Mouse (Mus musculus): ENCODE data around the gene Serpina1f. TPM values are rescaled to one million over a fixed set of nuclear protein-coding genes. Genes with fewer than 3 reads are reported as not detected.
A peak's percentile ranks its signal among the peaks of the same experiment; 100 is the strongest.
"Not testable (repeated sequence)": the region's sequence is repeated elsewhere in the genome, so short reads cannot be mapped to it uniquely, and the experiment has no call there.

Serpina1f gene
- polyA plus RNA-seq, 1 experiment from 2014 or later = 1.5 TPM

DNA sequence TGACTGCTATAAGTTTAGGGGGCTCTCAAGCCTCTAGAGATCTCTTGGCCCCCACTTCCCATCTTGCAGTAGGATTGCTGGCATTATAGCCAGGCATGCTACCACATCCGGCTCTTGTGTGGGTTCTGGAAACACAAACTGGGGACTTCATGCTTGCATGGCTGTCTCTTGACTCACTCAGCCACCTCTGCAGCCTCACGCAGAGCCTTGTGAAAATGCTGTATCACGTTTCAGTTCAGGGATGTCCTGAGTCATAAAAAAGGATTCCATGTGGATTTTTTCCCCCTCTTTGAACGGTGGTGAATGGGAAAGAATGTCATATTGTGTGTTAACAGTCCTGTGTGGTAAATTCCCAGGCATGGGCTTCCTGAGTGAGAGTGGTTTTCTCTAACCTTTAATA is 11.6 kb downstream of the Serpina1f start:
- H3K27me3 ChIP-seq (ENCODE audit: insufficient read depth, low read length) = no peaks in the 10 kb centered on the region
- 14% methylated on average over 4 of the region's 4 CpGs for WGBS
- H3K4me1 ChIP-seq (replicated peaks; ENCODE audit: insufficient read depth, low read length) = no peaks in the 10 kb centered on the region
- H3K9ac ChIP-seq (ENCODE audit: low read depth, low read length) = no peak overlapping the region
- H3K27ac ChIP-seq = no peak overlapping the region
- H3K4me2 ChIP-seq (ENCODE audit: low read length) = no peak overlapping the region
- no peaks in the 10 kb centered on the region for H3K9me3 ChIP-seq (replicated peaks; ENCODE audit: low read length)
- no peak overlapping the region for H3K4me3 ChIP-seq (replicated peaks; ENCODE audit: low read depth, low read length)
- DNase-seq (ENCODE audit: low spot score) (no peak), ATAC-seq (replicated peaks; ENCODE audit: low FRiP score, low read depth) (no peak)
- TF ChIP-seq CTCF (IDR thresholded peaks at IDR 0.05; ENCODE audit: low read depth) = no peak
- no peaks in the 10 kb centered on the region for H3K36me3 ChIP-seq (ENCODE audit: insufficient read depth, low read length)

DNA sequence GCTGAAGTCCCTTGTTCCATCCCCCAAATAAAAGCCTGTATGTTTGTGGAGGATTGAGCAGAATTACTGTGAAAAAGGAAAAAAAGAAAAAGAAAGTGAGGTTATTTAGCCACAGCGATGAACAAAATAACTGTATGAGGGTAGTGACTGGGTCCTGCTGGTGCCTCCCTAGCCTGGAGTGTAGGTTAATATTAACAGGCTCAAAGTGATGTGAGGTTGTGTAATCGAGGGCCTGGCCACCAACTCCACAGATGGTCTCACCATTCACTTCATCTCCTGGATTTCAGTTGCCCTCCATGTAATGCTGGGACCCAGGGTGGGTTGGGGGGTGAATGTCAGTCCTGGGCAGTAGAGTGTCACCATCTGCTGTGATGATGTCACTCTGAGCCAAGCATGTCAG is 13.6 kb downstream of the Serpina1f start:
- DNase-seq (ENCODE audit: low spot score) (no peak), ATAC-seq (replicated peaks; ENCODE audit: low FRiP score, low read depth) (no peak)
- Histone ChIP-seq H3K4me1 (replicated peaks; ENCODE audit: insufficient read depth, low read length) (no peaks in the 10 kb centered on the region), H3K27ac (no peak overlapping the region), H3K9ac (ENCODE audit: low read depth, low read length) (no peak overlapping the region), H3K9me3 (replicated peaks; ENCODE audit: low read length) (no peaks in the 10 kb centered on the region), H3K27me3 (ENCODE audit: insufficient read depth, low read length) (no peaks in the 10 kb centered on the region), H3K4me2 (ENCODE audit: low read length) (no peak overlapping the region), H3K36me3 (ENCODE audit: insufficient read depth, low read length) (no peaks in the 10 kb centered on the region), H3K4me3 (replicated peaks; ENCODE audit: low read depth, low read length) (no peak overlapping the region)
- 67% methylated on average over 2 of the region's 2 CpGs for WGBS
- TF ChIP-seq CTCF (IDR thresholded peaks at IDR 0.05; ENCODE audit: low read depth) = no peak

DNA sequence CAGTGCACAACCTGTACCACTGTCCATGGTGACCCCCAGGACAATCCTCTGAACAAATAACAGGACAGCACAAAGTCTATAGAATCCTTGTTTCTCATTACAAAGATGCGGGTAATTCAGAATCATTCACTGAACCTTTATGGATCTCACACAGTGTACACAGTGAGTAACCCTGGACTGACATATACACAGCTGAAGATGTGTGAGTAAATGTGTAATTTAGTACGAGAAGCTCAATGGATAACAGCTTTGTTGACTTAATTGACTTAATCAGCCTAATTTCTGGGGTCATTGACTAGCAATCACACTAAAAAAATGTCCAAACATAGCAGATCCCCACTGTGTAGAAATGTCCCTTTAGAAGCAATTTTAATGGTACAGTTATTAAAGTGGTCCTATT is 14.2 kb downstream of the Serpina1f start:
- Histone ChIP-seq H3K9ac (ENCODE audit: low read depth, low read length) (no peak overlapping the region), H3K4me1 (replicated peaks; ENCODE audit: insufficient read depth, low read length) (no peaks in the 10 kb centered on the region), H3K36me3 (ENCODE audit: insufficient read depth, low read length) (no peaks in the 10 kb centered on the region), H3K9me3 (replicated peaks; ENCODE audit: low read length) (no peaks in the 10 kb centered on the region), H3K4me3 (replicated peaks; ENCODE audit: low read depth, low read length) (no peak overlapping the region), H3K4me2 (ENCODE audit: low read length) (no peak overlapping the region), H3K27me3 (ENCODE audit: insufficient read depth, low read length) (no peaks in the 10 kb centered on the region), H3K27ac (no peak overlapping the region)
- 69% methylated on average over 2 of the region's 2 CpGs for WGBS
- no peak for TF ChIP-seq CTCF (IDR thresholded peaks at IDR 0.05; ENCODE audit: low read depth)
- no peak for DNase-seq (ENCODE audit: low spot score)
- no peak for ATAC-seq (replicated peaks; ENCODE audit: low FRiP score, low read depth)

DNA sequence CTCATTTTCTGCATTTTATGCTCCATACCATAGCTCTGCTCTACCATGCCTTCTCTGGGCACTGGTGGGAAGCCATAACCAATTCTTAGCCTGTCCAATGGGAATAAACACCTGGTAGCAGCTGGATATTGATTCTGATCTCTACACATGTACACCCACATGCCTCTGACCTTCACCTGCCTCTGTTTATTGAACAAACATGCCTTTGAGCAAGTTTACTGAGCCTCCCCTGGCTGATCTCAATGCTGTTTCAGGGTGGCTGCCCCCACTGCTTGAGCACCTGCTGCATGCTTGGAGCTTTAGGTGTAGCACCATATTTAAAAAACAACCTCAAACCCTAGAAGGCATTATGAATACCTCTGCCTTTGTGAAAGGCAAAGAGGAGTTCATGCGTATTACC is 15.5 kb downstream of the Serpina1f start:
- not testable (repeated sequence) for H3K9ac ChIP-seq (ENCODE audit: low read depth, low read length); H3K9me3 ChIP-seq (replicated peaks; ENCODE audit: low read length); DNase-seq (ENCODE audit: low spot score); H3K27me3 ChIP-seq (ENCODE audit: insufficient read depth, low read length); H3K4me3 ChIP-seq (replicated peaks; ENCODE audit: low read depth, low read length); ATAC-seq (replicated peaks; ENCODE audit: low FRiP score, low read depth); H3K4me2 ChIP-seq (ENCODE audit: low read length); H3K27ac ChIP-seq; H3K36me3 ChIP-seq (ENCODE audit: insufficient read depth, low read length); H3K4me1 ChIP-seq (replicated peaks; ENCODE audit: insufficient read depth, low read length)
- WGBS = 96% methylated on average over 1 of the region's 1 CpGs

DNA sequence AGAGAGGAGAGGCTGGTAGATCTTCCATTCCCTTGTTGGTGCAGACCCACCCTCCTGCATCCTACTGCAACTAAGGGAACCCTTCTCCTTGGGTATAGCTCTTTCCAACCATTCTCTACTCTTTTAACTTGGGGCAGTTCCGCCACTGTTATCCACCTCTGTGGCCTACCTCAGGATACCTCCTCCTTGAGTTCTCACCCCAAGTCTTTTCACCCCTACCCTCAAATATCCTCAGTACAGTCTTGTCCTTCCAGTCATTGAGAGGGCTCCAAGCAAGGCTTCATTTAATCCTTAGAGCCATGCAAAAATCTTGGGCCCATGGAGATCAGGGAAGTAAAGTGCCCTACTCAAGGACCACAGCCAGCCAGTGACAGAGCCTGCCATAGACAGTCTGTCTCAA is 19.3 kb downstream of the Serpina1f start, which contains the start of gene Serpina16:
Gene Serpina16, minus strand, starts transcription at position 101 of the 400 bp plus-strand sequence.
- 94% methylated on average over 1 of the region's 1 CpGs for WGBS
- no peaks in the 10 kb centered on the region for H3K36me3 ChIP-seq (ENCODE audit: insufficient read depth, low read length)
- no peak within 1 kb of the TSS for H3K27ac ChIP-seq
- DNase-seq (ENCODE audit: low spot score) = no peak
- no peak within 1 kb of the TSS for H3K4me3 ChIP-seq (replicated peaks; ENCODE audit: low read depth, low read length)
- no peak for TF ChIP-seq CTCF (IDR thresholded peaks at IDR 0.05; ENCODE audit: low read depth)
- H3K9me3 ChIP-seq (replicated peaks; ENCODE audit: low read length) = no peaks in the 10 kb centered on the region
- no peak within 1 kb of the TSS for H3K9ac ChIP-seq (ENCODE audit: low read depth, low read length)
- H3K27me3 ChIP-seq (ENCODE audit: insufficient read depth, low read length) = no peaks in the 10 kb centered on the region
- no peak within 1 kb of the TSS for H3K4me2 ChIP-seq (ENCODE audit: low read length)
- H3K4me1 ChIP-seq (replicated peaks; ENCODE audit: insufficient read depth, low read length) = no peaks in the 10 kb centered on the region
- no peak for ATAC-seq (replicated peaks; ENCODE audit: low FRiP score, low read depth)

DNA sequence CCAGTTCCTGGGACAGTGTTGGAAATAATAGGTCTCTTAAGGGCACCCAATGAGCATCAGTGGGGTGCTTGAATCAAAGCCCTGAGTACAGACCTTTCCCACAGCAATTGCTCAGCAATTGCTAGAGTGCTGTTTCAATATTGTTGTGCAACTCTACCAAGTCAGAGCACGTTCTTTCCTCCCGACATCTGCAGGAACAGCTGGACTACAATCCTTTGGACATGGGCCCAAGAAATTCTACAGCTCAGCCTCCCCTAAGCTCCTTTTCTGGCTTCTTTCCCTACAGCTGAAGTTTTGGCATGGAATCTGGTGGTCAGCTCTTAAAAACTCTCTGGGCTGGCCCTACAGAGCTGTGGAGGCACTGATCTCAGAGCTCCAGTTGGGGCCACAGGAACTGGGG is 22.1 kb downstream of the Serpina1f start:
- Histone ChIP-seq H3K27me3 (ENCODE audit: insufficient read depth, low read length) (no peaks in the 10 kb centered on the region), H3K9ac (ENCODE audit: low read depth, low read length) (no peak overlapping the region), H3K4me1 (replicated peaks; ENCODE audit: insufficient read depth, low read length) (no peaks in the 10 kb centered on the region), H3K27ac (no peak overlapping the region), H3K4me3 (replicated peaks; ENCODE audit: low read depth, low read length) (no peak overlapping the region), H3K4me2 (ENCODE audit: low read length) (no peak overlapping the region), H3K36me3 (ENCODE audit: insufficient read depth, low read length) (no peaks in the 10 kb centered on the region), H3K9me3 (replicated peaks; ENCODE audit: low read length) (no peaks in the 10 kb centered on the region)
- ATAC-seq (replicated peaks; ENCODE audit: low FRiP score, low read depth) = no peak
- 80% methylated on average over 2 of the region's 2 CpGs for WGBS
- TF ChIP-seq CTCF (IDR thresholded peaks at IDR 0.05; ENCODE audit: low read depth) = no peak
- peak; percentile 53 for DNase-seq (ENCODE audit: low spot score)

DNA sequence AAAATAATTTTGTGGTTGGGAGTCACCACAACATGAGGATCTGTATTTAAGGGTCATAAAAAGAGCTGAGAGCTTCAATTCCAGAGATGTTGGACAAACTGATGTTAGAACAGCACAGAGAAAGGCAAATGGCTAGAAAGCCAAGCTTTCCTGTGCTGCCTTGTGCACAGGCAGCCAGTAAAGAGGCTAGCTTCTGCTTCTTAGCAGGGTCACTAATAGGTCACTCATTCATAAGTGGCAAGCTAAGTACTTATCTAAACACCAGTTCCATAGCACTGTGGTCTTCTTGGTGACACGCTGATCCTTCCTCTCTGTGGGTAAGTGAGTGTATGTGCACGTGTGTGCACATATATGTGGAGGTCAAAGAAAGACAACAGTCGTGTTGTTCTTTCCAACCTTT is 23.8 kb downstream of the Serpina1f start:
- H3K36me3 ChIP-seq (ENCODE audit: insufficient read depth, low read length) = no peaks in the 10 kb centered on the region
- no peak overlapping the region for H3K4me2 ChIP-seq (ENCODE audit: low read length)
- H3K9ac ChIP-seq (ENCODE audit: low read depth, low read length) = no peak overlapping the region
- H3K27ac ChIP-seq = no peak overlapping the region
- H3K4me3 ChIP-seq (replicated peaks; ENCODE audit: low read depth, low read length) = no peak overlapping the region
- no peaks in the 10 kb centered on the region for H3K9me3 ChIP-seq (replicated peaks; ENCODE audit: low read length)
- no peak for ATAC-seq (replicated peaks; ENCODE audit: low FRiP score, low read depth)
- no peak for DNase-seq (ENCODE audit: low spot score)
- no peak for TF ChIP-seq CTCF (IDR thresholded peaks at IDR 0.05; ENCODE audit: low read depth)
- 83% methylated on average over 3 of the region's 3 CpGs for WGBS
- no peaks in the 10 kb centered on the region for H3K27me3 ChIP-seq (ENCODE audit: insufficient read depth, low read length)
- no peaks in the 10 kb centered on the region for H3K4me1 ChIP-seq (replicated peaks; ENCODE audit: insufficient read depth, low read length)
